Mouse (Mus musculus) lung, postnatal 0 days (tissue): ENCODE measurements around the gene Tlr12. TPM values are rescaled to one million over a fixed set of nuclear protein-coding genes. Genes with fewer than 3 reads are reported as not detected.
"Not testable (repeated sequence)": the region's sequence is repeated elsewhere in the genome, so short reads cannot be mapped to it uniquely, and the experiment has no call there.

Source experiments
- ATAC-seq: fragments of 200-750 bp; cut with Nextera tagmentation; 2 replicates; pipeline ENCODE4 v1.8.0; 2017; ENCODE audit warnings: moderate library complexity
- DNase-seq: peaks from one replicate; pipeline ENCODE4 v3.0.0-alpha.2; 2016; ENCODE audit warnings: low spot score
- H3K27ac ChIP-seq: fragments of 300-500 bp; sonication (generic); 2 replicates; pipeline ENCODE4 v1.5.1; 2014; ENCODE audit warnings: antibody characterized with exemption, mild to moderate bottlenecking, low read length, mixed read lengths
- H3K27me3 ChIP-seq: fragments of 300-500 bp; sonication (generic); replicated peaks from 2 replicates; pipeline ENCODE4 v1.6.1; 2014; ENCODE audit warnings: low read length, mixed read lengths; ENCODE audit not compliant: insufficient read depth
- H3K36me3 ChIP-seq: fragments of 300-500 bp; sonication (generic); 2 replicates; pipeline ENCODE4 v1.6.1; 2014; ENCODE audit warnings: low read length, mixed read lengths; ENCODE audit not compliant: insufficient read depth
- H3K4me1 ChIP-seq: fragments of 300-500 bp; sonication (generic); 2 replicates; pipeline ENCODE4 v1.6.1; 2014; ENCODE audit warnings: antibody characterized with exemption, low read depth, low read length, mixed read lengths; ENCODE audit not compliant: insufficient read depth
- H3K4me2 ChIP-seq: fragments of 300-500 bp; sonication (generic); replicated peaks from 2 replicates; pipeline ENCODE4 v1.6.1; 2014; ENCODE audit warnings: low read depth, mild to moderate bottlenecking, low read length, moderate library complexity, mixed read lengths
- H3K4me3 ChIP-seq: fragments of 300-500 bp; sonication (generic); 2 replicates; pipeline ENCODE4 v1.5.1; 2014; ENCODE audit warnings: low read depth, low read length
- H3K9ac ChIP-seq: fragments of 300-500 bp; sonication (generic); replicated peaks from 2 replicates; pipeline ENCODE4 v1.6.1; 2014; ENCODE audit warnings: low read depth, mild to moderate bottlenecking
- H3K9me3 ChIP-seq: fragments of 300-500 bp; sonication (generic); 2 replicates; pipeline ENCODE4 v1.6.1; 2016; ENCODE audit warnings: low read length, mixed read lengths
- CTCF ChIP-seq: IDR thresholded peaks from 2 replicates; pipeline ENCODE4 v1.5.1; 2016; ENCODE audit warnings: antibody characterized with exemption, mild to moderate bottlenecking
- EP300 ChIP-seq: IDR thresholded peaks from 2 replicates; pipeline ENCODE4 v1.6.1; 2016; ENCODE audit warnings: antibody characterized with exemption, mild to moderate bottlenecking, control low read depth
- WGBS: fragments of 180-500 bp; shearing (Covaris S2); extraction: QIAGEN DNeasy Blood & Tissue Kit; methylation state at CpG from one replicate; pipeline ENCODE4 v1.1.7; 2014; 5-methylcytosine and 5-hydroxymethylcytosine counted together
- polyA plus RNA-seq: library from polyadenylated mRNA; unstranded; fragments of >200 nt; fragmentation: Nextera tagmentation; extraction: Ambion mirVana; gene quantifications from 2 replicates; pipeline ENCODE4 v1.2.1, GENCODE M21; 2015

Gene Tlr12
- polyA plus RNA-seq, result 2.2 and 3.0 TPM in 2 replicates

DNA sequence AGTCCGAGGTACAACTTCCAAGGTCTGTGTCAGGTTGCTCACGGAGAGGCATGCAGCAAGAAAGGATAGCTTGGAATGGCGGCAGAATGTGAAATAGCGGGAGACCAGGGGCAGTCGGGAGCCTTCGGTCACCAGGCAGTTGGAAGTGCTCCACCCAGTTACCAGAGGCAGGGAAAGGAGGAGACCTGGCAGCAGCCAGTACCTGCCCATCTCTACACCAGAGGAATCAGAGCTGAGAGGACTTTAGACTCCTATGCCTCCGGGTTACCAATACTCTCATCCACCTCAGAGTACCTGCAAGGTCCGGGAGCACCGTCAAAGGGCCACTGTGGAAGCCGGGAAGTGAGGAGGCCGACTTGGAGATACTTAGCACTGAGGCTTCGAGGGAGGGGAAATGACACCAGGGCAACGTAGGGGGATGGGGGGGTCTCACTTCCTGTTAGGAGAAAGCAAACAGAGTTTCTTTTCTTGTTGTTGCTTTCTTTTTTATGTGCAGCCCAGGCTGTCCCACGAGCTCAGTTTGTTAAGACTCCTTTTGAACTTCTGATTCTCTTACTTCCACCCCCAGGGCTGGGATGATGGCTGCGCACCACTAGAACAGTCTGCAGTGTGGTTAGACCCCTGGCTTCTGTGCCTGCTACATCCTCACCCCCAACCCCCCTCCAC, at the start of gene Tlr12:
Gene Tlr12, minus strand, starts transcription at position 374 of the 666 bp plus-strand sequence.
- Histone ChIP-seq H3K27ac (no peak within 1 kb of the TSS), H3K27me3 (no peaks in the 10 kb centered on the region), H3K36me3 (no peaks in the 10 kb centered on the region), H3K9me3 (no peaks in the 10 kb centered on the region), H3K9ac (no peak within 1 kb of the TSS), H3K4me2 (peak within 1 kb of the TSS; percentile 0; the same call in 1 of the 2 replicates), H3K4me3 (no peak within 1 kb of the TSS), H3K4me1 (no peaks in the 10 kb centered on the region; the same call in 1 of the 2 replicates)
- ATAC-seq, result peak; percentile 23
- no peak for DNase-seq
- TF ChIP-seq CTCF, result no peak
- no peak for TF ChIP-seq EP300
- WGBS, result 38% methylated on average over 15 of the region's 15 CpGs

DNA sequence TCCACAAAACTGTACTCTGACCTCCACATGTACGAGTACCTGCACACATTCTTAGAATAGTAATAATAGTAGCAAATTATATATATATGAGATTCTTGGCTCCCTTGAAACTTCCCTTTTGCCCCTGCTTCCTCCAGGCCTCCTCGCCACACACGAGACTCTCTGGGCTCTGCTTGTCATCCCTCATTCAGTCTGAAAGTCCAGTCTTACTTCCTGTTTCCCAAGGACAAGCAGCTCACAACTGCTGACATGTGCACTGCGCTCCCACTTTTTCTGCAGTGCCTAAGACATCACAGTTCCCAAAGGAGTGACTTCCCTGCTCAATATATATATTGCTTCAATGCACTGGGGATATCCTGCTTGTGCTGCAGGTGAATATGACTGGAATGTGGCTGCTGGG, 48.8 kb upstream of the Tlr12 start:
- H3K9me3 ChIP-seq, H3K27me3 ChIP-seq, H3K36me3 ChIP-seq, H3K4me1 ChIP-seq, H3K4me3 ChIP-seq, H3K9ac ChIP-seq, DNase-seq, H3K4me2 ChIP-seq: not testable (repeated sequence)
- peak; percentile 56; the same call in 1 of the 2 replicates for ATAC-seq
- 48% methylated on average over 4 of the region's 4 CpGs for WGBS
- 0 out of 2 replicates have a peak overlapping the region, but pooled peaks have one; percentile 20 for H3K27ac ChIP-seq

DNA sequence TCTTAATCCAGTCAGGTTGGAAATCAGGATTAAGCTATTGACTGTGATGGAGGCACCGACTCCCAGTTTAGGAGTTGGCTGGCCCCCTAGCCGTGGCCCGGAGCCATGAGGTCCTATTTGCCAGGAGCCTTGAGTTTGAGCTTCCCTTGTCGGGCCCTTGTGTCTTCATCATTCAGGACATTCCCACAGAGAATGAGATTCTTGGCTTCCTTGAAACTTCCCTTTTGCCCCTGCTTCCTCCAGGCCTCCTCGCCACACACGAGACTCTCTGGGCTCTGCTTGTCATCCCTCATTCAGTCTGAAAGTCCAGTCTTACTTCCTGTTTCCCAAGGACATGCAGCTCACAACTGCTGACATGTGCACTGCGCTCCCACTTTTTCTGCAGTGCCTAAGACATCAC, 47.9 kb upstream of the Tlr12 start:
- WGBS, result 50% methylated on average over 7 of the region's 7 CpGs
- H3K9ac ChIP-seq, H3K27ac ChIP-seq, H3K27me3 ChIP-seq, H3K4me1 ChIP-seq, DNase-seq, H3K9me3 ChIP-seq, H3K4me3 ChIP-seq, H3K36me3 ChIP-seq, H3K4me2 ChIP-seq: not testable (repeated sequence)
- ATAC-seq, result peak; percentile 54; the same call in 1 of the 2 replicates

DNA sequence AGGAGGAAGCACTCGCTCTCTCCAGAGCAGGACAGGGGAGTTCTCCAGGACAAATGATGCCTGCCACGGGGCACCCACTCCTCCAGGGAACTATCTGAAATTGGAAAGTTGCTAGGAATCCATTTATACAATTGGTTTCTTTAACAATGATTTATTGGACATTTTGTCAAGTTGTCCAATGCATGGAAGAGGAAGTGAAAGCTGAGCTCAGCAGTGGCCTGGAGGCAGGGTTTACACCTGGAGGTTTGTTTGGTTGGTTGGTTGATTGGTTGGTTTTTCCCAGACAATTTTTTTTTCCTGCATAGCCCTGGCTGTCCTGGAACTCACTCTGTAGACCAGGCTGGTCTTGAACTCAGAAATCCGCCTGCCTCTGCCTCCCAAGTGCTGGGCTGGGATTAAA, 45.6 kb upstream of the Tlr12 start:
- TF ChIP-seq EP300 (no peak), CTCF (no peak)
- WGBS, result 75% methylated on average over 3 of the region's 3 CpGs

DNA sequence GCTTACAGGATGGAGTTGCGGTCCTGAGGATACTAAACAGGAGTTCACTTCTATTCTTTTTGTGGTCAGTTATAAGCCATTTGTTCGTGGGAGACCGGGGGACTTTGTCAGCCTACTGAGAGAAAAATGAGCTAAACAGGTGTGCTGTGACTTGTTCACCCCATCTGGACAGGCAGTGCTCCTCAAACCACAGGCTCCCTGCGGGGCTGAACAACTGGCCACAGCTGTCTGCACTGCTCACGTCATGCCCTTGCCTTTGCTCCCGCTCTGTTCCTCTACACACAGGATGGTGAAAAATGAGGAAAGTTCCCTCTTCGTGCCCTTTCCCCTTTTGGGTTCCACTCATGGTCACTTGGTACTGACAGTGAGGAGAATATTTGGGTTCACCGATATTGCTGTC, 42.6 kb upstream of the Tlr12 start:
- DNase-seq (no peak), ATAC-seq (no peak)
- 76% methylated on average over 8 of the region's 8 CpGs for WGBS
- TF ChIP-seq CTCF (no peak), EP300 (no peak)
- no peaks in the 10 kb centered on the region for H3K36me3 ChIP-seq
- H3K4me3 ChIP-seq, result no peak overlapping the region
- H3K27ac ChIP-seq, result no peak overlapping the region
- H3K9ac ChIP-seq, result no peak overlapping the region
- no peaks in the 10 kb centered on the region for H3K4me1 ChIP-seq
- no peaks in the 10 kb centered on the region for H3K27me3 ChIP-seq
- H3K9me3 ChIP-seq, result no peaks in the 10 kb centered on the region
- no peak overlapping the region for H3K4me2 ChIP-seq

More for the DNA sequence above, 45.6 kb upstream of the Tlr12 start:
- Histone ChIP-seq H3K4me2 (no peak overlapping the region), H3K27me3 (no peaks in the 10 kb centered on the region), H3K27ac (no peak overlapping the region), H3K9me3 (no peaks in the 10 kb centered on the region), H3K4me3 (no peak overlapping the region), H3K4me1 (no peaks in the 10 kb centered on the region), H3K36me3 (no peaks in the 10 kb centered on the region), H3K9ac (no peak overlapping the region)
- DNase-seq, result no peak
- ATAC-seq, result no peak

DNA sequence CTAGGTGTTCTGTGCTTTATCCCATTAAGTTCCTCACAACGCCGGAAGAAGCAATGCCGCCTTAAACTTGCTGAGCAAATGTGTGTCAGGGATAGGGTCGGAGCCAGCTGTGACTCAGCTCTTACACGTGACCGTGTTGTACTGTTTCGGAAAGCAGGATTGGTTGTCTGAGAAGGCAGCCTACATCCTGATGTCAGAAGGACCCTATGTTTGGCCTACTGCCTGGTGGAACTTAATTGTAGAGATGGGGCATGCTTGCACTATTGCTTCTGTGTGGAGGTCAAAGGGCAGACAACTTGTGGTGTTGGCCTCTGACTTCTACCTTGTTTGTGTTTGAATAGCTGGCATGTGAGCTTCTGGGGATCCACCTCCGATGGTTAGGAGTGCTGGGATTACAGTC, 41.8 kb upstream of the Tlr12 start:
- TF ChIP-seq CTCF (no peak), EP300 (no peak)
- 78% methylated on average over 8 of the region's 8 CpGs for WGBS
- Histone ChIP-seq H3K27ac (no peak overlapping the region), H3K4me3 (no peak overlapping the region), H3K4me2 (no peak overlapping the region), H3K36me3 (no peaks in the 10 kb centered on the region), H3K4me1 (no peaks in the 10 kb centered on the region), H3K27me3 (no peaks in the 10 kb centered on the region), H3K9me3 (no peaks in the 10 kb centered on the region), H3K9ac (no peak overlapping the region)
- DNase-seq (no peak), ATAC-seq (no peak)
